24 mouse cellular contexts compared by ENCODE assay signal in the genomic region with DNA sequence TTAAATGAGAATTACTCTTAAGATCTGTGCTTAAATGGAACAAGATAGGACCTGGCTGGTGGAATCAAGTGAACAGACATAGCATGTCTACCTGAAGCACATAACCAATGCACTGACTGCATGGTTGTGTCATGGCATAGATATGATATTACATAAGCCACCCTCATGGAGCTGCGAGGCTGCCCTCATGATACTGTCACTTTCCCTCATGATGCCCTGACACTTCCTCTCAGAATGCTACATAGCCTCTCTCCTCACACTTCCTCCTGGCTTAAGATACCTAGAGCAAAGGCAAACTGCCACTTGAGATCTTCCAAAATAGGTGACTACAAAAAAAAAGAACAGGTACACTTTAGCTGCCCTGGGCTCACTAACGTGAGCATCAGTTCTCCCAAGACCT.
"Had no signal": no experiment of that assay in that cellular context is flagged by ENCODE, and none has a peak within 500 bp of the region (broad histone marks: within the 10 kb centered on the region; RNA-seq: fewer than 3 reads in every experiment).

No protein-coding gene starts in this region.

- H3K9ac ChIP-seq: liver, embryonic 15.5 days; liver, postnatal 0 days; lung, embryonic 15.5 days; midbrain, embryonic 13.5 days; neural tube, embryonic 13.5 days; neural tube, embryonic 15.5 days; stomach, embryonic 15.5 days had no signal

- H3K9me3 ChIP-seq: liver, embryonic 15.5 days; lung, embryonic 15.5 days; megakaryocyte, embryonic 14.5 days; midbrain, embryonic 13.5 days; neural tube, embryonic 13.5 days; neural tube, embryonic 15.5 days; stomach, embryonic 15.5 days had no signal

- H3K4me3 ChIP-seq: liver, embryonic 15.5 days; lung, embryonic 15.5 days; megakaryocyte, embryonic 14.5 days; midbrain, embryonic 13.5 days; myocyte; neural tube, embryonic 13.5 days; neural tube, embryonic 15.5 days; stomach, embryonic 15.5 days had no signal

- H3K36me3 ChIP-seq: liver, embryonic 15.5 days; lung, embryonic 15.5 days; midbrain, embryonic 13.5 days; neural tube, embryonic 13.5 days; neural tube, embryonic 15.5 days; stomach, embryonic 15.5 days had no signal

- H3K27ac ChIP-seq: liver, embryonic 15.5 days; lung, embryonic 15.5 days; macrophage; midbrain, embryonic 13.5 days; neural tube, embryonic 13.5 days; neural tube, embryonic 15.5 days; stomach, embryonic 15.5 days; stomach, postnatal 0 days had no signal

- DNase-seq: liver, postnatal 0 days; lung, adult 2 months; lung, postnatal 14 days; lung, postnatal 36 days; right cerebral cortex, adult 18-20 months; right cerebral cortex, postnatal 25 days; right cerebral cortex, postnatal 4 days; spleen, adult 18-20 months; thymus, adult 2 months; thymus, postnatal 25 days; thymus, postnatal 4 days had no signal

- ATAC-seq: liver, postnatal 0 days; lung, postnatal 0 days; midbrain, embryonic 13.5 days; midbrain, embryonic 16.5 days had no signal

- H3K27me3 ChIP-seq: liver, embryonic 15.5 days; lung, embryonic 15.5 days; megakaryocyte, embryonic 14.5 days; midbrain, embryonic 13.5 days; neural tube, embryonic 13.5 days; neural tube, embryonic 15.5 days; stomach, embryonic 15.5 days had no signal

- H3K4me1 ChIP-seq: liver, embryonic 15.5 days; megakaryocyte, embryonic 14.5 days; midbrain, embryonic 13.5 days; neural tube, embryonic 13.5 days; neural tube, embryonic 15.5 days; stomach, embryonic 15.5 days had no signal

- H3K4me2 ChIP-seq: liver, embryonic 15.5 days; lung, embryonic 15.5 days; midbrain, embryonic 11.5 days; midbrain, embryonic 13.5 days; neural tube, embryonic 13.5 days; neural tube, embryonic 15.5 days; stomach, embryonic 15.5 days had no signal
